Mouse (Mus musculus): ENCODE results near the gene Dcaf17.
A peak's percentile ranks its signal among the peaks of the same experiment; 100 is the strongest.

Gene Dcaf17

DNA sequence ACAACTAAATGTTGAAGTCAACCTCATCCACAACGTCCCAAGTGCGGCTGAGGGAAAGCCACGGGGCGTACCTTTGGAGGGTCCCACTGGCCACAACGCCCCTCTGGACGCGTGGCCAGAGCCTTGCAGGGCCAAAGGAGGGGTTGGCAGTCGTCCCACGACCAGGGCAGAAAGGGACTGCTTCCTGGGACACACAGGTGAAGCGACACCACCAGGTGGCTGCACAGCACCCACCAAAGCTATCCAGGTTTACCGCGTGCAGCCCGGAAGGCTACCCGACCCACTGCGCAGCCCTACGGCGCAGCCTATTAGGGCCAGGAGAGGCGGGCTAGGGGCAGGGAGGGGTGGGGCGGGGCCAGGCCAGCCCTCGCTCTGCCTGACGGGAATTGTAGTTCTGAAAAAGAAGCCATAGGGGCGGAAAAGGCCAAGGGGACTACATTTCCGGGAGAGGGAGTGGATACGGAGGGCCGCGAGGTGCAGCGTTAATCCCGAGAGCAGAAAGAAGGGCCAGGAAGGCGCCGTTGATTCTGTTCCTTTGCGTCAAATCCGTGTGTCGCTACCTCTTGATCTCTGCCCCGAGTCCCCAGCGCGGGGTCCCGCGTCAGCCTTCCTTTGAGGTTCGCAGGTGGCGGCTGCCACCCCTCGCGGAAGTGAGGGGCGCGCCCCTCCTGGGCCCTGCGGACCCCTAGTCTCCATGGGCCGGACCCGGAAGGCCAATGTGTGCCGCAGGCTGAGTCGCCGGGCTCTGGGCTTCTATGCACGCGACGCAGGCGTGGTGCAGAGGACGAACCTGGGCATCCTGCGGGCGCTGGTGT, at the start of gene Dcaf17, which contains the start of gene Mettl8:
Gene Dcaf17, plus strand, starts transcription at position 29 of the 815 bp plus-strand sequence.
Gene Mettl8, minus strand, starts transcription at position 284 of the 815 bp plus-strand sequence.
- peak; percentile 97 for DNase-seq (ENCODE audit: low spot score)

DNA sequence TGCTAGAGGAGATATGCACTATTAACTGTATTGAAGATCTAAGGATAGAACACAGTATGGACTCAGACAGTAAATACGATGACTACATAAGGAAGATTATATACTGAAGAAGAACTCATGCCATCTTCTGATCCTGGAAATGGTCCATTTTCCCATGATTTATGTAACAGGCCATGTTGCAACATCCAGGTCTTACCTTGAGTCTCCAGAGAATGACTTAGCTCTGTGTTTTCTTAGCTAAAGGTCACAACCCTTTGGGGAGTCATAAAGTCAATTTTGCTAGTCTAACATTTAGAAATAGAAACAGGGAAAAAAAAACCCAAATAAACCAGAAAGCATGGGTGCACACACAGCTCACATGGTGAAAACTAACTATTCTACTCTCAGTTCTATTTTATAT, 43.3 kb upstream of the Dcaf17 start:
- DNase-seq (ENCODE audit: low spot score): no peak

DNA sequence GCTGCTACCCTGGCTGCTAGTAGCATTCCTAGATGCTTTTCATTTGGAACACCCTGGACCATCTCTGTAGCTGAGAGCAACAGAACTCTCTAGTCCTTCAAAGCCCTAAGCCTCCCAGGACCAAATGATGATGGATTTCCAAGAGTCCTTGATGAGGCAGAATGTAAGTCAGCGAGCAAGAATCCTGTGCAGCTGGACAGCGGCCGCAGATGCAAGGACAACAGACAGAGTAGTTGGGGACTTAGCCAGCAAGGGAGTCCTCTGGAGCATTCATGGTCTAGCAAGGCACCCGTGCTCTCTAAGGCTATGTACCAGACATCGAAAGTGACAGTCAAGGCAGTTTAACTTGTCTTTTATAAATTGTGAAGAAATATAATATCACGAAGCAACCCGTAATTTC, 41.6 kb upstream of the Dcaf17 start:
- no peak for DNase-seq (ENCODE audit: low spot score)

DNA sequence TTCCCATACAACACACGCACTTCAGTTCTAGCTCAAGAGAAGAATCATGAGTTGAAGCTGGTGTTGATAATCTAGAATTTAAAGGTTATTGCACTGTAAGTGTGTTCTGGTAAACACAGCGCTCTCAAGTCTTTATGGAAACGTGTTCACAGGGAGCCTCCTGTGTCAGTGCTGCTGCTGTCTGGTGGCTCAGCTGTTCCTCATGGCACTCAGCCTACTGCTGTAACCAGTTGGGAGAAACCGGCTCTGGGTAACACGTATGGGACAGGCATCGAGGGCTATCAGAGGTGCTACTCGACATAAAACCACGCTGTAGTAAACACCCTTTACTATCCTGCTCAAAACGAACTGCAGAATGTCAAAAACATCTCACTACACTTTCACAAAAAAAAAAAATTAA, 35.9 kb upstream of the Dcaf17 start:
- no peak for DNase-seq (ENCODE audit: low spot score)

DNA sequence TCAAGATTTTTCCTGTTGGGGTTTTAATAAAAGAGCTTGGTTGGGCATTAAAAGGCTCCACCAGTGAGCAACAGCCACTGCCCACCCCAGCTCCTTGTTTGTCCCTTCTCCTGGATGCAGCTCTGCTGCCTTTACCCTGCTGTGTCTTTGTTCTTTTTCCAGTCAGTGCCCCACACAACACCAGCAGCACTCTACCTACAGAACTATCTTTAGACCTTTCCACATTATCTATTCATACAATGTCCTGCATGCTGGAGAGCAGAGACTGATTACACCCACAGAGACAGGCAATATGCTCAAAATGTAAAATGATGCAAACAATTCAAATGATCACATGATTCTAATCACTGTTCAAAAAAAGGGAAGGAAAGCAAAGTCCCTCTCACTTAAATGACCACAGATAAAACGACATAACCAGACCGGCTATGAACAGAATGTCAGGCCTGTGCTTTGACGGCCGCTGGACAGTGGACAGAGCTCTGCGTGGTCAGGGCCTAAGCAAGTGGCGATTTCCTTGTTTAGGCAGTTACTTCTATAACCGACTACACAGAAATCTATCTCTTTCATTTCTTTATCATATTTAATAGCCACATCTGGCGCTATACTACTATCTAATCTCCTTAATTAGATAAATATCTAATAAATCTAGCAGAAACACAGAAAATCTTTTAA, 35.3 kb upstream of the Dcaf17 start:
- DNase-seq (ENCODE audit: low spot score): no peak

DNA sequence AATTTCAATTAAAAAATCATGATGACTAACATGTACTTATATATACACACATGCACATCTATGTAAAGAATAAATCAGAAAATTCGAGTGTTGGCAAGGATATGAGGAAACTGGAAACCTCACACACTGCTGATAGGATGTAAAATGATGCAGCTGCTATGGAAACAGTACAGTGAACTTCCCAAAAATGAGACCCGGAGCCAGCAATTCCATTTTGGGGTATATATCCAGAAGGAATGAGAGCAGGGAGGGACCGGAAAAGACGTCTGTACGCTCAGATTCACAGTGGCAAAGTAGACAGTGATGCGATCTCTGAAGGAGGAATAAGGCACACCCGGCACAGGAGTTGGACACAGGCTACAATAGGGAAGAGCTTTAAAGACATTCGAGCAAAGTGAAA, 34.5 kb upstream of the Dcaf17 start:
- no peak for DNase-seq (ENCODE audit: low spot score)

DNA sequence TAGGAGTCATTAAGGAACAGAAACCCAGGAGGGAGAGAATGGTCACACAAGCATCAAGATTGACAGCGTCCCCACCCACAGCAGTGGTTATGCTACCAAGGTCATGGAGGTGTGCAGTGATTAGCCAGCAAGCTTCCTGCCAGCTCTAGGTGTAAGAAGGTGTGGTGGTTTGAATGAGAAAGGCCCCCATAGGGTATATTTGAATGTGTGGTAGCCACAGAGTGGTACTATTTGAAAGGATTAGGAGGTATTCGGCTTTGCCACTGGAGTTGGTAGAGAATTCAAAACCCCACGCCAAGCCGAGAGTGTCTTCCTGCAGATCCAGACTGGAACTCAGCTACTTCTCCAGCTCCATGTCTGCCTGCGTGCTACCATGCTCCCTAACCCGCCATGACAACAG, 32.1 kb upstream of the Dcaf17 start:
- no peak for DNase-seq (ENCODE audit: low spot score)

DNA sequence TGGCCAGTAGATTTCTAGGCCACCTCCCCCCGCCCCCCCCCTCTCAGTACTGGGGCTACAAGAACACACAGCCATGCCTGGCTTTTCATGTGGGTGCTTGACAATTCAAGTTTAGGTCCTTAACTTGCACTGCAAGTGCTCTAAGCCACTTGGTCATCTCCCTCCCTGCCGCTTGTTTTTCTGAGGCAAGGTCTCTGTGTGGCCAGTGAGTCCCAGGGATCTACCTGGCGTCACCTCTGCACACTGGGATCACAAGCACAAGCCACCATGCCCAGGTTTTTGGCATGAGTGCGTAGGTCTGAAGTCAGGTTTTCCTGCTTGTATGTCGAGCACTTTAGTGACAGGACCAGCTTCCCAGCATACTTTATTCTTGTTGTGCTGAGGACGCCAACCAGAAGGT, 31.1 kb upstream of the Dcaf17 start:
- no peak for DNase-seq (ENCODE audit: low spot score)

DNA sequence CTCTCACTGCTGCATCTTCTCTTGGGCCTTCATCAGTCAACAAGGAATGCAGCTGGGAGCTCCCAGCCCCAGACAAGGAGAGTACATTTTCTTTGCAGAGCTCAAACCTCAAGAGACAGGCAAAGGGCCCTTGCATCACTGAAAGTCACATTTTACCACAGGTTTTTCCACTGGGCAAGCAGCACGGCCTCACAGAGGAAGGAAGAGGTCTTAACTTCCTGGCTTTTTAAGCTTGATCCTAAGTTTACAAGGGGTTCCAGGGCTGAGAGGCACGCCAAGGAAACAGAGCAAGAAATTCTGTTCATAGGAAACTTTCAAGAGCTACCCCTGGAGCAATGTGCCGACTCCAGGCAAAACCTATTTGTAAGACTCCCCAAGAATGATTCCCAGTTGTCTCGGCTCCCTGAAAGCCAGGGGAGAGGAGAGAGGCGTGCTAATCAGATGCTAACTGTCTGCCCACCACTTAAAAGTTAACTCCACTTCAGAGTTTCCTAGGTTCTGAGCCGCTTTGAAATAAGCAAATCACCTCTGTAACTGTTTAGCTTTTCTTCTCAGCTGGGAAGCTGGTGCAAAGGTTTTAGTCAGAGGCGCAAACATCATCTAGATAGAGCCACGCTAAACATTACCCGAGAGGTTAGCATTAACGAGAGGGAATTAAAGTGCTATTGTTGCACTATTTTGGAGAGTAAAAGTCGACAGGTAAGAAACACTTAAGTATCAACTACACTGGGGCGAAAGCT, 29.4 kb upstream of the Dcaf17 start:
- no peak for DNase-seq (ENCODE audit: low spot score)

DNA sequence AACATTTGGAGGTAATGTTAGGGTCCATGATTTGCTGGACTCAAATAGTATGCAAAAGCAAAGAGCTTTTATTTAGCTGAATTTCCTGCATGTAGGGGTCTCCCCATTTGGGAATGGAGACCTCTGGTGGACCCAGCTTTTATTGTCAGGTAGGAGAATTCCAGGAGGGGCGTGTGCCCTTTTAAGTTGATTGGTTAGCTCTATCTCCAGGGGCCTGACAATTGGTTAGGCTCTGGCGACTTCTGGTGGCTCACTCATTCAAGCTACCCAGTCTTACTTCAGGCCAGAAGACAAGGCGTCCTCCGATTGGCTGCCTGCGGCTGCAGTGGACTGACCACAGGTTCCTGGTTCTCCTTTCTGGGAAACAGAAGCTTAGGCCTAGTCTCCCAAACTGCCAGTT, 28.3 kb upstream of the Dcaf17 start:
- peak; percentile 66 for DNase-seq (ENCODE audit: low spot score)

DNA sequence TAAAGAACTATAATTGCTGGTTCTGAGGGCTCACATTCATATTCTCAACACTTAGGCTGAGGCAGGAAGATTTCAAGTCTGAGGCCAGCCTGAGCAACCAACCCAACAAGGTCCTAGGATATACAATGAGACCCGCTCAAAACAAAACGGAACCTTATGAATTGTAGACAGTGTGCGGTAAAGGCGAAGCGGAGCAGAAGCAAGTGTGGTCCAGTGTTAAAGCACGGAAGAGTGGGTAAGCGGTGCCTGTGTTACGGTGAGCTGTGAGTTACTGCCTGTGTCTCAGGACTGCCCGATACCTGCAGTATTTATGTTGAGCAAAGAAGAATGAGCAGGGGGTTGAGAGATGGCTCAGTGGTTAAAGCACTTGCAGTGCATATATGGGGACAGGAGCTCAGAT, 27.5 kb upstream of the Dcaf17 start:
- no peak for DNase-seq (ENCODE audit: low spot score)

DNA sequence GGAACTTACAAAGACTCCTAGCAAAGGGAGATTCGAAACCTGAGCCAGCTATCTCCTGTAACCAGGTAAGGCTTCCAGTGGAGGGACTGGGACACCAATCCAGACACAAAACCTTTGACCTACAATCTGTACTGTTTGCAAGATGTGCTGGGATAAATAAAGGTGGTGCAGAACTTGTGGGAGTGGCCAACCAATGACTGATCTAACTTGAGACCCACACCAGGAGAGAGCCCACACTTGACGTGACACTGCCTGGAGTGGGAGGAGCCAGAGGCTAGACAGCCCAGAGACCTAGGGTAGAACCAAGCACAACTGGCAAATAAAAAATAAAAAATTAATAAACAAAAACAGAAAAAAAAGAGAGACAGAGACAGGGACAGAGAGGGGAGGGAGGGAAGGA, 24.5 kb upstream of the Dcaf17 start:
- no peak for DNase-seq (ENCODE audit: low spot score)

DNA sequence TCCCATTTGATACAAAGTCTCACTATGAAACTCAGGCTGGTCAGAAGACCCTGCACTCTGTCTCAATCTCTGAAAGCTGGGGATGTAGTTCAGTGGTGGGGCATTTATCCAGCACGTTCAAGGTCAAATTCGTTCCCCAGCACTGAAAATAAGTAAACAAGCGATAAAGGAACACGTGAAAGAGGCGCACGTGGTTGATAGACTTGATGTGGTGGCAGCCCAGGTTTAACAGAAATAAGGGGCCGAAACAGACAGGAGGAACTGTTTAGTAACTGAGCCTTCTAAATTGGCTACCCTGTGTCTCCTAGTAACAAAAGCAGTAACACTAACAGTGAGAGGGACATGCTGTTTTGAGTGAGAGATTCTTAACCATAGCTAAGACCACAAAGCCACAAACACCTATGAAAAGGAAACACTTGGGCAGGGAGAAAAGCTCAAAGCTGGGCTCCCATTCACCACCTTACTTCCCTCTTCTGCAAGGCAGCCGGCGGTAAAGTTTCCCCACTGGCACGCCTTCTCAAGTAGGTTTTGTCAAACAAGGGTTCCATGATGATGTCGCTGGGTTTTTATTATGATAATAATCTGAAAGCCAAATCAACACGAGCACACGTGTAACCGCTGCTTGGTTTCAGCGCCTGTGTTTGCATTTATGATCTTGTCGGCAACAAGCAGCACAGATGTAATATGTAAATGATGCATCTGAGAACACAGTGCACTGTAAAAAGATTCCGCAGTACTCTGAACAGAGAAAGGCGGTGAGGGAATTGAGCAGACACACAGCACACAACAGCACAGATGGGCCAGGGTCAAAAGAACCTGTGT, 22.9 kb upstream of the Dcaf17 start:
- DNase-seq (ENCODE audit: low spot score): no peak

DNA sequence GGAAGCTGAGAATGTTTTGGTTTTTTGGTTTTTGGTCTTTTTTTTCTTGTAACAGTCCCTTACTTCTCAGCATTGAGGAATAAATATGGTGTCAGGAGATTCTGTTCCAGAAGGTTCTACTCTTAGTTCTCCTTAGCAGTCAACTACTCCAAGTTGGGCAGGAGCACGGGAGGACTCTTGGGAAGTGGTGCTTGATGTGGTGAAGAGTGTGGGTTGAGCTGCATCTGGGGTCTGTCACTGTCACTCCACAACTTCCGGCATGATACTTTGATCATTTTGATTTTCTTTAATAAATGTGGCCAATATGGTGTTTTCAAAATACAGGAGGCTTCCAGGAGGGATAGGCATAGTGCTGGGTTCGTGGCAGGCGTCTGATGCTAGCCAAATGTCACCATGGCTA, 22.1 kb upstream of the Dcaf17 start:
- no peak for DNase-seq (ENCODE audit: low spot score)

DNA sequence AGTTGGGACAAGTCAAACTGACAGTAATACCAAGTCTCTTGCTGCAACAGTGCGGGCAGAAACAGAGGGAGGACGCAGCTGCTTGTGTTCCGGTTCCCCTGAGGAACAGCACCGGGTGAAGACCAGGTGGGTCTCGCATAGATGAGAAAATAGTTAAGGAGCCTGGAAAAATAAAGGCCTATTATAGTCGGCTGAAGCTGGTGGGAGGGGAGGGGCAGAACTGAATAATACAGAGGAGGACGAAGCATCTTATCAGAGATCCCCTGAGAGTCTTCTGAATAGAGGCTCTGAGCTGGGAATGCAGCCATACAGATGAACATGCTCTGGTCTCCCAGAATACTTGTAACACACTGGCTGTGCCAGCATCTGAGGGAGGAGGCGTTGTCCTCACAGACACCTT, 21.1 kb upstream of the Dcaf17 start:
- no peak for DNase-seq (ENCODE audit: low spot score)

DNA sequence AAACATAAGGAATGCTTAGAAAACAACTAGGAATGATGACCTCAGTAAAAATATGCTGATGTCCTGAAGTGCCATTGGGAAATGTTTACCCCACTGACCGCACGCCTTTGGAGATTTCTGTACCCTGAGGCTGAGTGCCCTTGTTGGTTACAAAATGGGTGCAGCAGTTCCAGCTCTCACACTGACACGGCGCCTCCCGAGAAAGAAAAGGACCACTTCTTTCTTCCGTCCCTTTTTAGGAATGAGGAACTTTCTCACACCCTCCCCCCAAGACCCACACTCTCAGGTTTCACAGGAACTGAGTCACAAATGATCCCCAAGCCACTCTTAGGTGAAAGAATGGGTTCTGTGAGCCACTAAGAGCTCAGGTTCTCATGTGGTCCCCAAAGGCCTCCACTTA, 17.7 kb upstream of the Dcaf17 start:
- no peak for DNase-seq (ENCODE audit: low spot score)

DNA sequence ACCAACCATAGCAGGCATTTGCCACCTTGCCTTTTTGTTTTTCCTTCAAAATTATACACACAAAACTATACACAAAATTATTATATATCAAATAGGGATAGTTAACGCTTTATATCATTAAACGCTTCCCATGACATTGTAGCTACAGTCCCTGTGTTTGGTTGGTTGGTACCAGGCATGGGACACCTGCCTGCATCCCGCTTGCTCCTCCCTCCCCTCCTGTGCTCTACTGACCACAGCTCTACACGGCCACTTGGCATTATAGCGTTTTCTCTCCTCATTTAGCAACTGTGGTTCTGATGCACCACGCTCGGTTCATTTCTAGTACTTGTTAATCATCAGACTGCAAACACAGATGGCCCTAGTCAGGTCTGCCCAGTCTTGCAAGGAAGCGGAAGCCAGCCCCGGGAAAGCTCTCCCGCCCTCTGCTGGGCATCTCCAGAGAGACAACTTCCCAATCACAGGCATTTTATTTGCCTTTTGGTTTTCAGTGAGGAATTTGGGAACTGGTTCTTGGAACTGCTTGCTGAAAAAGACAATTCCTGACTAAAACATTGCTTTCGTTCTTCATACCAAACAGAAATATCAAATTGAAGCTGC, 15.5 kb upstream of the Dcaf17 start:
- peak; percentile 70 for DNase-seq (ENCODE audit: low spot score)

DNA sequence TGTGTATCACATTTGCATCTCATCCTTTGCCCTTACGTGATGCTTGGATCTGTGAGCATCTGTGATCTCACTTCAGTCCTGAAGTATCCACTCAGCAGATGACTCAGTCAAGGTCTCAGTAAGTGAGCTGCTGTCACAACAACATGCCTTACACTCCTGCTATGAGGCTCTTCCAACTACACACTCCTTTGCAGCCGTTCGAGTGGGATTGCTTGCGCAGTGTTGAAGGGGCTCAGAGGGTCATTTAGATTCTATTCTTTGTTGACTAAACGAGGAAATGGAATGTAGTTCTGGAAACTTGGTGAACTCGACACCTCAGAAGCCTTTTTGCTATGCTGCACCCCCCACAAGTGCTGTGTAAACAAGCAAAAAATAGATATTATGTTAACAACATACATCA, 9.0 kb upstream of the Dcaf17 start:
- no peak for DNase-seq (ENCODE audit: low spot score)

DNA sequence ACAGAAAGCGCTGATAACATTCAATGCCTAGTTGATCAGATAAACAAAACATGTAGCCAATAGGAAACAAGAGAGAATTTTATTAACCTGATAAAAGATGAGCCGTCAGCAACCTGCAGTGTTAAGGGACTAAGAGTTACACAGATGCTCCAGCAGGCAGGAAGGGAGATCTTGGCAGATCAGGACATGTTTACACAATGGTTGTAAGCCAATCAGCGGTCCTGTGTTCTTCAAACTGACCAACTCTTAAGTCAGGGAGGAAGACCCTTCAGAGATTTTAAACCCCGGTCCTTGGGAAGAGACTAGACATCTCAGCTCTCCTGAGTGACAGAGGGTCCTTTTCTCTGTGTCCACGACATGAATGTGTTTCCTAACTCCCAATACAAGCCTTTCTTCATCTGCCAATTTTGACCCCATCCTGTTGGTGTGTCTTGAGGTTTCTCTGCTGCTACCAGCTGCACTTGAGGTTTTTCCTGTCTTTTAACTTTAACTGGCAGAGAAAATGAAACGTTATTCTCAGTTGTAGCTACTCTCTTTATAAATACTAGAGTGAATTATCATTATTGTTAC, 8.3 kb upstream of the Dcaf17 start:
- DNase-seq (ENCODE audit: low spot score): no peak

DNA sequence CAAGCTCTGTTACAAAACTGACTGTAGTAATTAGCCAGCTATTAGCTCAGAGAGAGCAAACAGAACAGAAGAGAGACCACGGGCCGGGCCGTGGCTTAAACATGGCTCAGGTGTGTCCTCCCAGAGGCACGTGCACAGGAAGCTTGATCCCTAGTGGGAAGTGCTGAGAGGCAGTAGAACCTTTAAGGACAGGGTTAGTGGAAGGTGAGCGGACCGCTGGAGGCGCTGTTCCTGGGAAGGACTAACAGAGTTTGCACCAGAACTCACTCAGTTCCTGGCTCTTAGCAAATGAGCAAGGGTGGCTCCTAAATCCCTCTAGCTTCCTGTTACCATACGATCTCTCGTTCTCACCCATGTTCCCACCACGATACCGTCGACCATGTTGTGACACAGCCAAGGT, 6.2 kb upstream of the Dcaf17 start:
- DNase-seq (ENCODE audit: low spot score): no peak

DNA sequence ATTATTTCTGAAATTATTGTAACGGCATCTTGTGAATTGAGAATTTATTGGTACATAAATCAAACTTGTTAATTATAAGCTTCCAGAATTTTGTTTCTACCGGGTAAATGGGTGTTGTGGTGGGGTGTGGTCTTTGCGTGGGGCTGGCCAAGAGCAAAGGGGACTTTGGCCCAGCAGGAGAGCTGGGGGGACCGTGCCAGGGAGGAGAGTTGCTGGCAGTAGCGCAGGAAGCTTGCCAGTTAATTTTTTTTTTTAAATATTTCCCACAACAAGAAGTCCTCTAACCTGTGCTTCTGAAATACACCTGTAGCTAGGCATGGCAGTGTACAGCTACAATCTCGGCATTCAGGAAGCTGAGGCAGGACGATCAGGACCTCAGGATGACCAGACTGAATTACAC, 4.6 kb upstream of the Dcaf17 start:
- DNase-seq (ENCODE audit: low spot score): no peak
